Mouse (Mus musculus) brain, adult 2 months (tissue): Measurements from ENCODE around the gene Adcy6.
A peak's percentile ranks its signal among the peaks of the same experiment; 100 is the strongest.
"Not testable (repeated sequence)": the region's sequence is repeated elsewhere in the genome, so short reads cannot be mapped to it uniquely, and the experiment has no call there.

Source experiments
- DNase-seq: peaks from one replicate; pipeline ENCODE4 v3.0.0; 2011; ENCODE audit warnings: low read depth, low spot score

Adcy6 gene

GRCm38 (mm10) chr15:98602191-98602881 lies 7.5 kb downstream of the Adcy6 start:
- peak; percentile 43 for DNase-seq

DNA sequence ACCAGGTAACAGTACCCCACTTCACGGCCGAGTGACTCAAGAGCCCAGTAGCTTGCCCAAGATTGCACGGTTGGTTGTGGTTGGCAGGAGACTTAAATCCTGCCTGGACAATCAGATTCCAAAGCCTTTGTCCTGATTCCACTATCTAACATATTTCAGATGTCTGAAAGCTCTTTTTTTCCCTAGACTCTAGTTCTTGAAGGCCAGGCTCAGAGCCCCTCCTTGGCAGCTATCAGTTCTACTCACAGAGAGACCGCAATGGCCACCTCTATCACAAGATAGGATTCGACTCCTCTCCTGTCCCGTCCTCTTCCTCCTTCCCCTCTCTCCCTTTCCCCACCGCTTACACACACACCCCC lies 8.1 kb downstream of the Adcy6 start:
- DNase-seq, result no peak

DNA sequence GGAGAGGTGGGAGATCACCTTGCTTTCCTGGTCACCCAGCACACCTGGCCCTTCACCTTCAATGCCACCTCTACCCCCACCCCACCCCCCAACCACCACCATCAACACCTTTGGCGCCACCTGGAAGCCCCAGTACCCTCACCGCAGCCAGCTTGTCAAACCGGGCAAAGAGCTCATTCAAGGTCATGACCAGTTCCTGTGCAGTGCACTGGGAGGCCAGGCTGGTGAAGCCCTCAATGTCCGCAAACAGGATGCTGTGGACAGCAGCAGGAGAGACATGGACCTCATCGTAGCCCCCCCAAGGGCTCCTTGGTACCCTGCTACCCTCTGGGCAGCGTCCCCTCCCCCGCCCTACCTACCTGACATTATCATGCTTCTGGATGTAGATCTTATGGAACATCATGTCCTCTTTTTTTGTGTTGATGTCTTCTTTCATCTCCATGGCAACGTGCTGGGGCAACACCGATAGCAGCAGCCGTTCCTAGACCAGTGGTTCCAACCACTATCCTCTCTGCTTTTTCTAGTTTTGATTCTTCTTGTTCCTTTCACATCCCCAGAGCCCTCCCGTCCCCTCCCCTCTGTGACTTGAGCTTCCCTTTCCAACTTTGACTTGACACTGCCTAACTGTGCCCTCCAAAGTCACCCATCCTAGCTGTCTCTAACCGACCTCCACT lies 9.7 kb downstream of the Adcy6 start:
- DNase-seq, result peak; percentile 42

GRCm38 (mm10) chr15:98596609-98597008 lies 13.3 kb downstream of the Adcy6 start:
- no peak for DNase-seq

- DNase-seq, result no peak
Observed at GRCm38 (mm10) chr15:98595049-98595448, 14.8 kb downstream of the Adcy6 start.

DNA sequence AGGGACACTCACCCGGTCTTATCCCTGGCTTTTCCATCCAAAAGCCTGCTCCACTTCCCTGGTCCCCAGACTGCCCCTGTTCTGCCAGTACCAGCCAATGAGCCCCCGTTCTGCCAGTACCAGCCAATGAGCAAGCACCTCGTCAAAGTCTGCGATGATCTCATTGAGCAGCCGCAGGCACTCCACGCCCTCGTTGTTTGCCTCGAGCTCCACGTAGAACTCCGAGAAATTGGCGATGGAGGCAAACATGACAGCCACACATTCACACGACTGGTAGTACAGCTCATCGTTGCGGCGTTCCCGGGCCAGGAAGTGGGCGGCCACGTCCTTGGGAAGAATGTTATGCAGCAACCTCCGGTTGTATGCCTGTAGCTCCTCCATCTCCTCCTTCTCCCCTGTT lies 15.7 kb downstream of the Adcy6 start:
- peak; percentile 78 for DNase-seq

- no peak for DNase-seq
Observed at GRCm38 (mm10) chr15:98591396-98591795, 18.5 kb downstream of the Adcy6 start.

DNA sequence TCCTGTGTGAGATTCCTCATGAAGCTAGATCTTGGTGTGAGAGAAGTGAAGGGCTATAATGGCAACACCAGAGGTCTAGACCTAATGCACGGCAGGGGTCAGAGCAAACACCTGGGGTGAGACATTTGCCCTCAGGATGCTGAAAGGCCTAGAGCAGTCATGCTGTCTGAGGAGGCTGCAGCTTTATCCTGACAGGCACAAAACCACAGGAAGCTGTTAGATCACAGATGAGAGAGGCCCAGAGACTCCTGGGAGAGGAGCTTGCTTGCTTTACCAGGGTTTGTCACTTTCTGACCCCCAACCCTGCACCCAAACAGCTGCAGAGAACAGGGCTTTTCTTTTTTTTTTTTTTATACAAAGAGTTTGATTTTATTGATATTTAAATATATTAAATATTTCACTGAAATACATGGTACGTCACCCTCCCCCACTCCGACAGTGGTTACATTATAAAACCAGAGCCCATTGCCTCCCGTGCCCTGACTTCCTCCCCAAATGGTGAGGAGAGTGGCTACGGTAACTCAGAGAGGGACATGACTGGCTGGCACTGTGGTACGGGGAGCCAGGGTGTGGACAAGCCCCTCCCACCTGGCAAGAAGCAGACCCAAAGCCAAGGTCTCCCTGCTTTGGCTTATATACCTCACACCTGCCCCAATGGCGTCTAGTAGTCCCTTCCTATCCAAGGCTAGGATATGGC lies 20.1 kb downstream of the Adcy6 start:
- no peak for DNase-seq

DNA sequence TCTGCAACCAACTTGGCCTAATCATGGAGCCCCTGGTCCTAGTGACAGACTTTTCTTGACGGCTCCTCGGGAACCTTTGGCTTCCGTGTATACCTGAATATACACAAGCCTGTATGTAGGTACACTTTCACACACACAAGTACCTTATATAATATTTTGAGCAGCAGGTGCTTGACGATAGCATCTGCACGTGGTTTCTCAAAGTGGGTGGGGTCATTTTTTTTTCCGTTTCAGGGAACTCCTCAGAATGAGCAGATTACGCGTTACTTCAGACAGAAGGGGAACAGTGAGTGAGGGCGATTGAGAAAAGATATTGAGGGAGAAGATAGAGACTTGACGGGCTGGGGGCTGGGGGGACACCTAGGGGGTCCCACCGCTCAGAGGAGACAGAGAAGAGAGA lies 22.1 kb downstream of the Adcy6 start:
- DNase-seq, result no peak

DNA sequence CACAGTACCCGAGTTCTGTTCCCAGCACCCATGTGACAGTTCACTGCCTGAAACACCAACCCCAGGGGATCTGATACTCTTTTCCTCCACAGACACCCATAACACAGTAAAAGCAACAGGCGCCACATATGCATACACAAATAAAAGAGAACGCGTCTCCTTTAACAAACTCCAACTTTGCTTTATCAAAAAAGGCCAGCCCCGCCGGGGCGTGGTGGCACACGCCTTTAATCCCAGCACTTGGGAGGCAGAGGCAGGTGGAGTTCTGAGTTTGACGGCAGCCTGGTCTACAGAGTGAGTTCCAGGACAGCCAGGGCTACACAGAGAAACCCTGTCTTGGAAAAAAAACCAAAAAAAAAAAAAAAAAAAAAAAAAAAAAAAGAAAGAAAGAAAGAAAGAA lies 23.7 kb downstream of the Adcy6 start:
- DNase-seq, result not testable (repeated sequence)

DNA sequence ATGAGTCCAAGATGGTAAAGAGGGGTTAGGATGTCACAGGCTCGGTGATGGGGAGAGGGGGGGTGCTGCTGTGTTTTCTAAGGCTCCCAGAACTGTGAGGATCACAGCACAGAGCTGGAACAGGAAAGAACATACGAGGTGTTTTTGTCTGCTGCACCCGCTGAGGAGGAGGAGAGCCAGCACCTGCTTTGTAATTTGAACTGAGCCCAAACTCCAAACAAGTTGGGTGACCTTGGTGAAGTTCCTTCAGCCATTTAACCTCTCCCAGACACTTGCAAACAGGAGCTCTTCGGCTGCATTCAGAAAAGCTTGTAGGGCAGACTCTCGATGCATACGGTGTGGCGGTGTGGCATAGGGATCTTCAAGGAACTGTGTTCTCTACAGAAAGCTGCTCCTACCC lies 24.5 kb downstream of the Adcy6 start:
- DNase-seq, result no peak

DNA sequence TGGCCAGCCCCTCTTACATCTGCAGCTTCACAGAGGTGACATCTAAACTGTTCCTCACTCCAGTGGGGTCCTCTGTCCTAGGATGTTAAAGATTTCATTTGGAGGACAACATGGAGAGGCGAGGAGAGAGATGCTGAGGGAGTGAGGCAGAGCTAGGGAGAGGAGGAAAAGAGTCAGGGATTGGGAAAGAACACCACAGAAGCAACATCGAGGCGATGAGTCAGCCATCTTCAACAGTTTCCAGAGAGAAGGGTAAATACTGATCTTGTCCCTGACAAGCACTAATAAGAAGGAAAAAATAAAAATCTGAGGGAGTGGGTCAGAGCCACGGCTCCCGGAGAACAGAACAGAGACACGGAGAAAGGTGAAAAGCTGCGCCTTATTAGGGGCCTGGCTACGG lies 26.9 kb downstream of the Adcy6 start:
- DNase-seq, result peak; percentile 48

GRCm38 (mm10) chr15:98582410-98582809 lies 27.5 kb downstream of the Adcy6 start:
- peak; percentile 66 for DNase-seq

DNA sequence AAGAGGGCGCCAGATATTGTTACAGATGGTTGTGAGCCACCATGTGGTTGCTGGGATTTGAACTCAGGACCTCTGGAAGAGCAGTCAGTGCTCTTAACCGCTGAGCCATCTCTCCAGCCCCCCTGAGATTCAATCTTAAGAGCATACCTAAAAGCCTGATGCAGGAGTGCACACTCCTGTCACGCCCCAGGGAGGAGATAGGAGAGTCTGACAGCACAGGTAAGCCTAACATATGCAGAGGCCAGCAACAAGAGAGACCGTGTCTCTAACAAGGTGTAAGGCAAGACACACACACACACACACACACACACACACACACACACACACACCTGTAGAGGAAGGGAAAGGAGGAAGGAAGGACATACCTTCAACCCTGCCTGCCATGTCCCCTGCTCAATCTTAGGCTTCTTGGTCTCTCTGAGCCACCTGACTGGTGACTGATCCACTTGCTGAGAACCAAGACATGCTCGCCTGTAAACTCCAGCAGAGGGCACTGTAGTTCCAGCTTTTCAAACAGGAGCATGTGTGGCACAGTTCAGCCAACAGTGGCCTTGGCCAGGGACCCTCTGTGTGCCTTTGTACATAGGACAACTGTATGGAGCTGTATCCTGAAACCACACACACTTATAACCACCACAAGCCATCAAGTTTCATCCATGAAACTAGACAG lies 29.9 kb downstream of the Adcy6 start:
- DNase-seq, result peak; percentile 93

- DNase-seq, result no peak
Observed at GRCm38 (mm10) chr15:98579310-98579709, 30.6 kb downstream of the Adcy6 start.

DNA sequence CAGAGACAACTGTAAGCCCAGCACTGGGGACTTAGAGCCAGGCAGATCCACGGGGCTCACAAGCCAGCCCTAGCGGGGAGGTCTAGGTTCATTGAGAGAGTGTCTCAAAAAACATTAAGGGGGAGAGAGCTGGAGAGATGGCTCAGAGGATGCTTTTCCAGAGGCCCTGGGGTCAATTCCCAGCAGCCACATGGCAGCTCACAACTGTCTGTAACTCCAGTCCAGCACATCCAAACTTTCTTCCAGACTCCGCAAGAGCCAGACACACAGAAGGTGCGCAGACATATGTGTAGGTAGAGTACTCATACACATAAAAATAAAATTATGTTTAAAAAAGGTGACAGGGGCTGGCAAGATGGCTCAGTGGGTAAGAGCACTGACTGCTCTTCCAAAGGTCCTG lies 36.6 kb downstream of the Adcy6 start:
- no peak for DNase-seq

GRCm38 (mm10) chr15:98570873-98571538 lies 38.9 kb downstream of the Adcy6 start, which contains the start of the genes Ccnt1 and 4930415O20Rik:
Gene Ccnt1, minus strand, starts transcription at chr15:98570923.
Gene 4930415O20Rik, plus strand, starts transcription at chr15:98571004.
- DNase-seq, result no peak

GRCm38 (mm10) chr15:98569795-98570365 lies 40.0 kb downstream of the Adcy6 start:
- DNase-seq, result no peak

DNA sequence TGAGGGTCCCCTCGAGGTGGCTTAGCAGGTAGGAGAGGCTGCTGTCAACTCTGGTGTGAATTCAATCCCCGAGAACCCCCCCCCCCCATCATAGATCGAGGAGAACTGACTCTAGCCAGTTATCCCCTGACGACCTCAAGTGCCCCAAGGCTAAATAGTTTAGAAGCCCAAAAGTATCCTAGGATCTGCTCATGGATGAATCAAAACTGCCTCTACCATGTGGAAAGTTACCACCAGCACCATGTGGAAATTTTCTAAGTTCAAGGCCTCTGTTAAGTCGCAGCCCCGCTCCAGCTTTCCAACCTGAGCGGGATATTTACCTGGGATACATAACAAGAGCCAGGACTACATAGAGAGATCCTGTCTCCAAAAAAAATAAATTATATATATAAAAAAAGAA lies 40.7 kb downstream of the Adcy6 start:
- DNase-seq, result no peak

DNA sequence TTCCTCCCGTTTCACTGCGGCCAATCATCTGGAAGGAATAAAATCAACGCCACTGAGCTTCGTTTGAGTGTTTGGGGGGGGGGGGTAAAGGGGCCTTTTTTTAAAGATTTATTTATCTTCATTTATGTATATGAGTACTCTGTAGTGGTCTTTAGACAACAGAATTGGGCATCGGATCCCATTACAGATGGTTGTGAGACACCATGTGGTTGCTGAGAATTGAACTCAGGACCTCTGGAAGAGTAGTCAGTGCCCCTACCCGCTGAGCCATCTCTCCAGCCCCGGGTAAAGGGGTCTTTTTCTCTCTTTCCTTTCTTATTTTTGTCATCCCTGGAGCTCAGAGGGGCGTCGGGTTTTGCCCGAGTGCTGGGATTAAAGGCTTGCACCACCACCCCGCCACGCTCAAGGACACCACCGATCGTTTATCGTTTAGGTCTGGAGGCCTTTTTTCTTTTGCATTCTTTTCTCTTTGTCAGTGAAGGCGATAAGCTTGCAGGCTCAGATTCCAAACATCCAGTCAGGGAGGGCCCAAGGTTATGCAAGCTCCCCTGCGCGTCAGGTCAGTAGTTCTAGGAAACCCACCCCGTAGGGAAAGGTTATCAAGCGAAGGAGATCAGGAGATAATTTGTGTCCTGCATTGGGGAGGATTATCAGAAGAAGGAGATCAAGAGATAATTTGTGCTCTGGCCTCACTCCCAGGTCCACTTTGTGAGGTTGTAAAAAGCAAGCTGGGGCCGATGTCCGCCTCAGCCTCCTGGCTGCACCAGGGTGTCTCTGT lies 41.4 kb downstream of the Adcy6 start:
- no peak for DNase-seq
